Mouse (Mus musculus) embryo, embryonic 10.5 days (tissue): ENCODE results near the gene Inpp5b.

Experiments used
- DNase-seq: peaks from one replicate; pipeline ENCODE4 v3.0.0-alpha.2; 2015; ENCODE audit warnings: low spot score

Gene Inpp5b

DNA sequence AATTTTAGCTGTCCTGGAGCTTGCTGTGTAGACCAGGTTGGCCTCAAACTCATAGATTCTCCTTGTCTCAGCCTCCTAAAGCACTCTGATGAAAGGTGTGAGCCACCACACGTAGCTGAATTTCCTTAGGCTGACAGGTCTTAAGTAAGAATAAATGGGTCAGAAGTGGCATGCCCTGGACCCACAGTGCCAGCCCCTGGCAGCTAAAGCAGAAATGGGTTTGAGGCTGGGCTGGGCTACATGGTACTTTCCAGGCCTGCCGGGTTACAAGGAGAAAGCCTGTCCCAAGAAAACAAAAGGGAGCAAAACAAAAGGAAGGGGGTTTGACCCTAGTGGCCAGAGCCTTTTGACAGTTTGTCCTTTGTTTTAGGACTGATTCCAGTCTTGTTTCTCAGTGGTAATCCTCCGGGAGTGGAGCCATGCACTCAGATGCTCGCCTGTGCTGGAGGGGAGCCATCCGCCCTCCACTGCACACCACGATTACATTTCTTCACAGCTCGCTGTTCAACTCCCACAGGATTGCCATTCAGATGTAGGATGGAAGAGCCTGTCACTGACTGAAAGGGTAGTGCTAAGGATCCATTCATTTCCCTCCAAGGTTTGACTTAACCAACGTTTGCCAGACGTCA is 69.8 kb downstream of the Inpp5b start:
- peak; percentile 2 for DNase-seq

DNA sequence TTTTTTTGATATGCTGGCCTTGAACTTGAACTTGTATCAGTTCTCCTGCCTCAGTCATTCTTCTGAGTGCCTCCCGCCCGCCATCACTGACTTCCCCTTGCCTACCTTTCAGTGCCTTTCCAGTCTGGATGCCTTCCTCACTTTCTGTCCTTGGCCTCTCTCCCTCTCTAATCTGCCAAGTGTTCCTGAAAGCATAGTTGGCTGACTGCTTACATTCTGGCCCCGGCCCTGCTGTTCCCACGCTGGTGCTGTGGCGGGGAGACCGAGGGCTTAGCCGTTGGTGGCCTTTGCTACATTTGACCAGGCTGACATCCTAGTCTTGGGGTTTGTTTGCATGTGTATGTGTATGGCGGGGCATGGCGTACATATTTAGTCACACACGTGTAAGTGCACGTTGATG is 74.3 kb downstream of the Inpp5b start:
- DNase-seq = no peak

DNA sequence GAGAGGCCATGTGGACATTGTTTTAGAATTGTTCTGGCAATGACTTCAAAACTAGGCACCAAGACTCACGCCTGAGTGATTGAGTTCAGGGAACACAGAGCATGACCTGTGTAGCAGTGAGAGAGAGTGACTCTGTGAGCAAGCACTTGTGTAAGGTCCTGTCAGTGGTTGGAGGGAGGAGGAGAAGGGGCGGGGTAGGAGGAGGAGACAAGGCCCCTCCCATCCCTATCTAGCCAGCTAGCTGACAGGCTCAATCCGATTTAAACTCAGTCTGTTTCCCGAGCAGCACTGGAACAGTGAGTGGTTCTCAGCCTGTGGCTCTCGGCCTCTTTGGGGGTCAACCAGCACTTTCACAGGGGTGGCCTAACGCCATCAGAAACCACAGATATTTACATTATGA is 76.2 kb downstream of the Inpp5b start:
- peak; percentile 62 for DNase-seq

DNA sequence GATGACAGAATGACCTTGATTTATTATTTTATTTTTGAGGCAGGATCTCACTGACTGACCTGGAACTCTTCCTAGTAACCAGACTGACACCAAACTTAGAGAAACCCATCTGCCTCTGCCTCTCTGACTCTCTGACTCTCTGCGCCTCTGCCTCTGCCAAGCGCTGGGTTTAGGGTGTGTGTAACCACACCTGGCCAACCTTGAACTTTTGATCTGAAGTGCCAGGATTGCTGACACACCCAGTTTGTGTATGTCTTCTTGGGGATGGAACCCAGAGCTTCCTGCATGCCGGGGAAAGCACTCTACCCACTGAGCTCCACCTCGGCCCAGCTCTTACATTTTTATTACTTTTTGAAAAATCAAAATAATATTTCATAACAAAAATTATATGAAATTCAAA is 77.2 kb downstream of the Inpp5b start:
- no peak for DNase-seq

- DNase-seq = no peak
Observed at GRCm38 (mm10) chr4:124824967-124825366, 83.3 kb downstream of the Inpp5b start.

DNA sequence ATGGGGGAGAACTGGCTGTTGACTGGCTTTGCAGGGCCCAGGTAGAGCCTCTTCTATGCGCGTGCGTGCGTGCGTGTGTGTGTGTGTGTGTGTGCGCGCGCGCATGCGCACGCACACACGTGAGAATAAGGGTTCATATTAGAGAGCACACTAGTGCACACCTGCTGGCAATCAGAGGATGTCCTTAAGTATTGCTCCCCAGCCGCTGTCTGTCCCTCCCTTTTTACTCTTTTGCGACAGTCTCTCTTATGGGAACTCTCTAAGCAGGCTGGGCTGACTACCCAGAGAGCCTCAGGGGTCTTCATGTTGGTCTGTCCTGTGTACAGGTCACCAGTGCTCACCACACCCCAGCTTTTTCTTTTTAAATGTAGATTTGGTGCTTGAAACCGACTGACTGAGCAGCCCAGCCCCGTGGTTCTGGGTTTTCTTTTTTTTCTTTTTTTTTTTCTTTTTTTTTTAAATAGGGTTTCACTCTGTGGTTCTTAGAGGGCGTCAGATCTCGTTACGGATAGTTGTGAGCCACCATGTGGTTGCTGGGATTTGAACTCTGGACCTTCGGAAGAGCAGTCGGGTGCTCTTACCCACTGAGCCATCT is 83.8 kb downstream of the Inpp5b start:
- no peak for DNase-seq

DNA sequence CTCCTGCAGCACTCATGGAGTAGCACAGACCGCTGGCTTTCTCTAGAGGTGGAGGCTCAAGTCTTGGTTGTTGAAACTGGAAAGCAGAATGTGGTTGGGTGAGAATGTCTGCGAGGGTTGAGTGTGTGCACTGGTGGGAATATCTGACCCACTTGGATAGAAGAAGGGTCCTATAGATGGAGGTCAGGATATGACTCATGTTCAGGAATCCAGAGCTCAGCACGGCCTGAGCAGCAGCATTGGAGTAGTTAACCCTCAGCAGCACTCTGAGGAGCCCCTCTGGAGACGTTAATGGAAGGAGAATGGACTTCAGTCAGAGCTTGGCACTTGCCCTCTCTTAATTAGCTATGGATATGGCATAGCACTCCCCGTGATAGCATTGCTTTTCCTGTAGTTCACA is 88.0 kb downstream of the Inpp5b start:
- DNase-seq = no peak

DNA sequence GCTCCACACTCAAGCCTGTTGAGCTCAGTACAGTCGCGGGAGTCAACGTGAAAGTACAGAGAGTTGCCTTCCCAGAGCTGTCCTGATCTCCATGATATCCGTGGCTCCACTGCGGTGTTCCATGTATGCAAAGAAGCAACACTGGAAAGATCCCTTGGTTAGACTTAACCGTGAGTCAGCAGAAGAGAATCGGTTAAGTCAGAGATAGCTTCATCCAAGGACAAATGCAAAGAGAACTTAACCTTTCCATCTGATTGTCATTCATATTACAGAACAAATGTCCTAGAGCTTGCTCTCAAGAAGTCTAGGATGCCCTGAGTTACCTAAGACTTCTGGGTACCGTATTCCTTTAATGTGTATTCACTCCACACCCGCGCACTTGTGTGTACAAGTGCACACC is 91.1 kb downstream of the Inpp5b start:
- DNase-seq = no peak

DNA sequence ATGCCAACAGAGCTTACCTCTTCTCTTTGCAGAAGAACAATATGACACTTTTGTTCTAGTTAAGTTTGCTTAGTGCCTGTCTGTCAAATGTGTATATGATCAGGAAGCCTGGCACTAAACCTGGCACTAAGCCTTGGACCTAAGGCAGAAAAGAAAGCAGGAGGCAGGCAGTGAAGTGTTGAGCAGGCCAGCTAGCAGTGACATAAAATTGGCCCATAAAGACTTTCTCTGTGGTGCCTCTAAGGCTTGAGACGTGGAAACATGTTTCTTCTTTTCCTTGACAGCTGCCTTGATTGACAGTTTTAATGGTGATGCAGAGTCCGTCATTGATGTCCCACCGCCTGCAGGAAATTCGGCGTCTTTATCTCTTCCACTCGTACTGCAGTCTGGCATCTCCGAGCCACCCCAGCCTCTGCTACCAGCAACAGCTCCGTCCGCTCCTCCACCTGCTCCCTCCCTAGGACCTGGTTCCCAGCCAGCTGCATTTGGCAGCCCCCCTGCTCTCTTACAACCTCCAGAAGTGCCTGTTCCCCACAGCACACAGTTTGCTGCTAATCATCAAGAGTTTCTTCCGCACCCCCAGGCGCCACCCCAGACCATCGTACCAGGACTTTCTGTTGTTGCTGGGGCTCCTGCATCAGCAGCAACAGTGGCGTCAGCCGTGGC is 96.5 kb downstream of the Inpp5b start:
- DNase-seq = no peak

- no peak for DNase-seq
Observed at GRCm38 (mm10) chr4:124840998-124841397, 99.3 kb downstream of the Inpp5b start.

- peak; percentile 66 for DNase-seq
Observed at GRCm38 (mm10) chr4:124843493-124843892, 101.8 kb downstream of the Inpp5b start.

DNA sequence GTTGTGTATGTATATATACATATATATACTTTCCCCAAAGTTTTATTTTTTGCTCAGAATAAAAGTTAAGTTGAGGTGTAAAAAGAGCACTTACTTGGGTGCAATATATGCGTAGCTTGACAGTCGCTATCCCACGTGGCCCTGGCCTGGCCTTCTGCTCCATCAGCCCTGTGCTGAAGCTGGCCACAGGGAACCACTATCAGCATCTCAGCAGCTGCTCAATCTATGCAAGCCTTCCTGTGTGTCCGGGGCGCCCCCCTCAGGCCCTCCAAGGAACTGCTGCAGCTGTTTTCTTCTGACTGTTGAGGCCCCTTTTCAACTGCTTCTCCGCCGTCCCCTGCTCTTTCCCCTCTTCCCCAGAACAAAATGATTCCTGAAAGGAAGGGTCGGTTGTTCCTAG is 105.9 kb downstream of the Inpp5b start:
- peak; percentile 90 for DNase-seq

DNA sequence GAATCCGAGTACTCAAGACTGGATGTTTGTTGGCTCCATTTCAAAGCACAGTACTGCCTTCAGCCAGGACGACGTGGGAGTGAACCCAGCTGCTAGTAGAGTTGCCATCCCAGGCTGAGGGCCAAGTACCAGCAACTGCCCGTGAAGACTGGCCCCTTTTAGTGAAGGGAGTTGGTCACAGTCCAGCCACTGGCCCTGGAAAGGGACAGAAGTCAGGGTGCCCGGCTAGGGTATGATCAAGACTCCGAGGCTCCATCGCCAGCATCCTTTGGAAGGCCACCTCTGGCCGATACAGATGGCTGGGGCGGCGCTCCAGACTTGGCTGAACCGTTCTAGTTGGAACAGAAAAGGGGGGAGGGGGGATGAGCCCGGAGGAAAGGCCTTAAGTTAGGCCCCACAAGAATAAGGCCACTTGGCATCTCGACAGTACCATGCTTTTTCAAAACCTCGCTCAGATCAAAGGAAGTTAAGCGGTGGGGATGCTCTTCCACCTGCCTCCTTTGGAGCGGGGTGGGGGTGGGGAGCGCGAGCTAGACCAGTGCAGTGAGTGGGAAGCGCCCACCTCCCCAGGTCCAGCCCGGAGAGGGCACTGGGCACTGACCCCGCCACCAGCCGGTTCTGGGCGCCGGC is 108.1 kb downstream of the Inpp5b start:
- DNase-seq = peak; percentile 70

GRCm38 (mm10) chr4:124850261-124850913 is 108.7 kb downstream of the Inpp5b start, which contains the start of gene Yrdc:
Gene Yrdc (plus strand): TSS chr4:124850679.
- peak; percentile 96 for DNase-seq
